Mouse (Mus musculus) gastrocnemius, postnatal 36 days (tissue): ENCODE measurements around the gene Glrx. TPM values are rescaled to one million over a fixed set of nuclear protein-coding genes. Genes with fewer than 3 reads are reported as not detected.
A peak's percentile ranks its signal among the peaks of the same experiment; 100 is the strongest.
"Not testable (repeated sequence)": the region's sequence is repeated elsewhere in the genome, so short reads cannot be mapped to it uniquely, and the experiment has no call there.

Experiments used
- DNase-seq, 2 experiments: peaks; one replicate each; pipeline ENCODE4 v3.0.0; 2022
- intact Hi-C: fragments of 180-260 bp; cut with DNase I; formaldehyde crosslinking; loops from one replicate; pipeline ENCODE4 v1.15.1; 2025
- long read RNA-seq, 2 experiments: library from polyadenylated mRNA; stranded (forward); transcript quantifications; one replicate each; pipeline ENCODE4 v2.0.0; 2021
- total RNA-seq, 2 experiments: library from RNA; stranded (reverse); gene quantifications; 2 replicates each; pipeline ENCODE4 v1.2.3; 2021

Gene Glrx
- total RNA-seq, result 10 to 100 TPM; 31.7 to 34.9 TPM
- long read RNA-seq, experiment 1, transcript Glrx-201 (3 exons, 1,345 nt), result major isoform, 26 of 29 reads
- long read RNA-seq, experiment 1, partial matches to known transcripts, result 0 of 29 reads
- long read RNA-seq, experiment 1, other reads (novel, unspliced or antisense), result 3 of 29 reads
- long read RNA-seq, experiment 2, transcript Glrx-201 (3 exons, 1,345 nt), result major isoform, 48 of 54 reads
- long read RNA-seq, experiment 2, partial matches to known transcripts, result 0 of 54 reads
- long read RNA-seq, experiment 2, other reads (novel, unspliced or antisense), result 6 of 54 reads

DNA sequence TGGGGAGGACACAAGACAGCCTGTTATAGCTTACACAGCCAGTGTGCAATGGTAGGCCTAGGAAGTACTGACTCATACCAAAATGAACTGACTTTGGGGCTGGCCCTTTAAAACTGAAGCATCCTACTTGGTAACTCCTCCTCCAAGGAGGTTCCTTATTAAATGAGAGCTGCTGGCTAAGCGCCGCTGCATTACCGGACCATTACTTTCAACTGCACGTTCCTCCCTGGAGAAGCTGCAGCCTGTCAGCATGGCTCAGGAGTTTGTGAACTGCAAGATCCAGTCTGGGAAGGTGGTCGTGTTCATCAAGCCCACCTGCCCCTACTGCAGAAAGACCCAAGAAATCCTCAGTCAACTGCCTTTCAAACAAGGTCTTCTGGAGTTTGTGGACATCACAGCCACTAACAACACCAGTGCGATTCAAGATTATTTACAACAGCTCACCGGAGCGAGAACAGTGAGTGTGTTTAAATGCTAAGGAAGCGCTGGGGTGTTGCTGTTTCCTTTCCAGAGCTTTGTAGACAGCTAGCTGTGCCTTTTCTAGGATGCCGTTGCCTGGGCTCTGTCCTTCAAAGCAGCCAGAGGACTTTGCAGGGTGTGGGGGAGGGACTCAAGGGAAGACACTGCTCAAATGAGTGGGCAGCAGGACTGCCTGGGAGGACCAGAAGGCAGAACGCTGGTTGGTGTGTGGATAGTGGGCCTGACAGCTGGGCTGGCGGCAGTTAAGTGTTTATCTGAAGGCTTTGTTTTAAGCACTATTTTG lies at the start of gene Glrx:
TSS of gene Glrx (plus strand) at position 150 of the 763 bp plus-strand sequence.
- DNase-seq, result peak; percentile 47 to 59
- intact Hi-C loops, result no loop called here

DNA sequence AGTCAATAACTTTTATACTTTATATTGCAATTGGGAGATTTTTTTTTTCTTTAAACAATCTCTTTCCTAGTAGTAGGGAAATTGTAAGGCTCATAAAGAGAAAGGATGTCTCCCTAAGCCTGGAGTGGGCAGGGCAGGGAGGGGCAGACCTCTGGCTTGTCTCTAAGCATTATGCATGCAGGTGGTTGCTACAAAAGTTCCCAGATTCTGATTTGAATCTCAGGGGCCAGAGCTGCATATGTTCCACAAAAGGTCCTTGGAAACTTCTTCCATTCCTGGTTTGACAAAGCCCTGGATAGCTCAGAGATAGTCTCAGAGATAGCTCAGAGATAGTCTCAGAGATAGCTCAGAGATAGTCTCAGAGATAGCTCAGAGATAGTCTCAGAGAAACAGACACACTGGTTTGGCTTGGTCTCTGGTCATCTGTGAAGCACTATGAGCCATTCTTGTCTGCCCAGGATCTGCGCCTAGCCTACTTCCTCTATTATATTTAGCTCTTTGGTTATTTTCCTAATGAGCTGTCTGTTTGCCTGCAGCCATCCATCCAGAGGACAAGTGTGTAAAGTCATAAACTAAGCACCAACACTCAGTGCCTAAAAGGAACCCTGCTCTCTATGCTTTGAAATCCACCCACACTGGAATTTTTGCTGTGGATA lies 49.0 kb upstream of the Glrx start:
- no peak for DNase-seq
- intact Hi-C loops, result no loop called here

DNA sequence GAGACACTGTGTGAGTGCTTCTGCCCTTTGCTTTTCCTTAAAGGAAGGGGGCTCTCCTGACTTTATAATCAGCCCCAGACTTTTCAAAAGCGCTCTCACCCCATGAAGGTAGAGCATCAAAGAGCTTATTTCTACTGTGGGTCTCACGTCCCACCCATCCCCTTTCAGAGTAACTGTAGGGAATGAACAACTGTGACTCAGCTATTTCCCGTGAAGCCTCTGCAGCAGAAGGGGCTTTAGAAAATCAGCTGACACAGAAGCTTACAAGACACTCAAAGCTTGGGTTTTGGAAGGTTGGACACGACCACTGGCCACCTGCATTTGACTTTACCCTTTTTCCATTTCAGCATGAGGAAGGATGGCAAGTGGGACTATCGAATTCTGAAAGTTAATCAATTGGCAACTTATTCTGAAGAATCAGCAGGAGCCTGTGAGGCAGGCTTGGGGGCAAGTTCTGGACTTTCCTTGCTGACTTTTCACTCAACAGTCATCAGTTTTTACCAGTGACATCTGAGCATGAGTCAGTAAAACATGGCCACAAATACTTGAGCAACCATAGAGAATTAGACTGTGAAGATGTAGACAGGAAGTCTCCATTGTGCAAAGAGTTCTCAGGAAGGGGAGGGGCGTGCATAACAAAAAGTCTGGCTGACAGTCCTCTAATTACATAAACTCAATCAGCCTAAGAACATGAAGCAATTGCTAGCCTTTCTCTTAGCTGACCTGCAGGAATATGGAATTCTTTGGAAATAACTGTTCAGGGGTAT lies 45.6 kb upstream of the Glrx start:
- intact Hi-C loops, result no loop called here
- DNase-seq, result no peak

DNA sequence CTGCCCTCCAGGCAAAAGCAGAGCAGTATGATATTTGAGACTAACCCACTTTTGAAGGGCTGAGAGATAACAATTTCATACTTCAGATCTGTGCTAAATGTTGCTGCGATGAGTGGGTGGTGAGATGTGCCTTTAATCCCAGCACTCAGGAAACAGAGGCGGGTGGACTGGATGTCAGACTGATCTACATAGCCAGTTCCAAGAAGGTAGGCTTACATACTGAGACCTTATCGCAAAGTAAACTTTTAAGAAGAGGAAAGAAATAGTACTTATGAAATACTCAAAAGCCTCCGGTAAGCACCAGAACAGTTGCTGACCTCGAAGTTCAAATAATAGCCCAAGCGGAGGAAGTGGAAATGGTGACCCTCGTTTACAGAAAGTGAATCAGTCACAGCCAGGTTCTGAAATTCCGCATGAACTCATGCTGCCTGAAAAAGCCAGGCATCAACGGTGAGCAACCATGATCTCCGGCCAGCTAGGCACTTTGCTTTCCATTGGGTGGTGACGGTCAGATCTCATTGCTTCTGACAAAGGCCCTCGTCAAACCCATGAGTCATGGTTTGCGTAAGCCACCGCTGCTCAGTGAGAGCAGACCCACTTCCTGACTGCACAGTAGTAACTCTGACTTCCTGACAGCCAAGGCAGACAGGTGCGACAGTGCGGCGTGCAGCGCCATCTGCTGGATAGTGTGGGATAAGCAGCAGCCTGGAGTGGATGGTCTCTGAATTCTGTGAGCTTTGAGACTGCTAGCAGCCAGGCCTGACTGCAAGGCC lies 42.1 kb upstream of the Glrx start:
- intact Hi-C loops, result loop anchor here (5.0 kb wide), 2 partner anchors 90 to 935 kb away; partner anchors contain the start of gene Ell2
- DNase-seq, result peak; percentile 82 to 93

DNA sequence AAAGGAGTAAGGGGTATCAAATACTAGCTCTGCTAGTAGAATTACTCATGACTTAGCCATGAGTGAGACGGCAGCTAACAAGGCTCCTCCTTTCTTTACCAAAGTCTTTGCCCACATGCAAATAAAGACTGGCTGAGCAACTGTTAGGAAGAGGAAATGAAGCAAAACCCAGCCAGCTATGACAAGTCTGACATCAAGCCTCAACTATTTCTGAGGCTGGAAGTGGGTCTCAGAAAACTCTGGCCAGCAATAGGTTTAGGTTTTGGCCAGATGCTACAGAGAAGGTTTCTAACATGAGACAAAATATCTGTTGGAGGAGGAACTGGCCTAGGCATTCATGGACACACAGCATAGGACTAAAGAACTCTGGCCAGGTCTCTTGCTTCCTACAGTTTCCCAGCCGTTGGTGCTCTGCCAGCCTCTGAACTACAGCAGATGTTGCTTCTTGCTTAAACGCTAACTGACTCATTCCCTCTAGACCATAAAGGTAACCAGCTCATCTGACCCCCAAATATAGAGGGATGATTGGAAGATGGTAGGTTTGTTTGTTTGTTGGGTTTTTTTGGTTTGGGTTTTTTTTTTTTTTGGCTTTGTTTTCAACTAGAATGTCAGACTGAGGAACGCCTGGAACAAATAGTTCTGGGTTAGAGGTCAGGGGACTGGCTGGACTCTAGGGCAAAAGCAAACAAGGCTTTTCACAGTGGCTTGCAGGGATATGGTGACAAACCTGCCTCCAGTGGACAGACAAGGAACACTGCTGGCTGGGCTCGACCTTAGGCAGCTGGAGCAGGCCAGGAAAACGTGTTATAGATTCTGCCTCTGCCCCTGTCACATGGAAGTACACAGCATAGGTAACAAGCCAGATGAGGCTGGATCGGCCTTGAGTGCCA lies 41.0 kb upstream of the Glrx start:
- intact Hi-C loops, result loop anchor here (5.0 kb wide), 2 partner anchors 91 to 936 kb away; partner anchors contain the start of gene Ell2
- DNase-seq, result no peak

DNA sequence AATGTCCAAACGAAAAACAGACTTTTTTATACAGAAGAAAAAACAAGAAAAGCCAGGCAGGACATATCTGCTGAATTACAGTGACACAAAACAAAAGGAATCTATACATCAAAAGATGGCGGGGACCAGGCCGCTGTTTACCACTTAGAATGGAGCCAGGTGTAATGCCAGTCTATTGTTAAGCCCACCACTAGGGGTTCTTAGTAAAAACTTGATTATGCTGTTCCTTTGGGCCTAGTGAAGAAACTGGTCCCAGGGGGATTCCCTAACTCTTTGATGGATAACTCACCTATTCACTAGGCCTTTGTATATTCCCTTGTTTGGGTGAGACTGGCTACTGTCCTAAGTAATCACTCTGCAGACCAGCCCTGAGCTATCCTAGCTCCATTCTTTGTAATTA lies 40.2 kb upstream of the Glrx start:
- intact Hi-C loops, result loop anchor here (5.0 kb wide), 2 partner anchors 92 to 937 kb away; partner anchors contain the start of gene Ell2
- DNase-seq, result no peak

DNA sequence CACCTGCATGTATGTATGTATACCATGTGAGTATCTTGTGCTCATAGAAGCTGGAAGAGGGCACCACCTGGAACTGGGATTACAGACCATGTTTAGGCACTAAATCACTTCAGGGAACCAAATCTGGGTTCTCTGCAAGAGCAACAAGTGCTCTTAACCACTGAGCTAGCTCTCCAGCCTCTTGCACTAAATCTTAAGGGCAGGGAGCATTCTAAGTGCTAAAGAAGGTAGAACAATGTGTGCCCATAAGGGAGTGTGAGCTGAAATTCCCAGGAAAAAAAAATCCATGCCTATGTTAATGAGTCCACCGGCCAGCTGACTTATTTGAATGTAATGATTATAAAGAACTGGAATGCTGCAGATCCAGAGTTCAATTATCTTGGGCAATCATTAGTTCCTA lies 31.7 kb upstream of the Glrx start:
- intact Hi-C loops, result no loop called here
- no peak for DNase-seq

DNA sequence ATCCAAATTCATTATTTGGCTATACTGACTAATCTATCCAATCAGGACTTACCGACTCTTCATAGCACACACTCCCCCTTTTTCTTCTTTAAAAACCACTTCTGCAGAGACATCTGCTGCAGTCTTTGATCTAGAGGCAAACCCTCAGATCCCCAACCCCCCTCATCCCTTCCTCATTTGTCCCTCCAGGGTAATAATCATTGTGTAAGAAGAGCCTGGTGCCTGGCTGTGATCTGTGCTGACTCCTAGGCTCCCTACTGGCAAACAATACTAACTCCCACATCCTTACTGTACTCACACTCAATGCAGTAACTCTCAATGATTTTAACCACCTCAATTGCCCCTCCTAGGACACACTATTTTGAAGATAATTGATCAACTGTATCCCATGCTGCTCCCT lies 29.7 kb upstream of the Glrx start:
- intact Hi-C loops, result no loop called here
- no peak for DNase-seq

DNA sequence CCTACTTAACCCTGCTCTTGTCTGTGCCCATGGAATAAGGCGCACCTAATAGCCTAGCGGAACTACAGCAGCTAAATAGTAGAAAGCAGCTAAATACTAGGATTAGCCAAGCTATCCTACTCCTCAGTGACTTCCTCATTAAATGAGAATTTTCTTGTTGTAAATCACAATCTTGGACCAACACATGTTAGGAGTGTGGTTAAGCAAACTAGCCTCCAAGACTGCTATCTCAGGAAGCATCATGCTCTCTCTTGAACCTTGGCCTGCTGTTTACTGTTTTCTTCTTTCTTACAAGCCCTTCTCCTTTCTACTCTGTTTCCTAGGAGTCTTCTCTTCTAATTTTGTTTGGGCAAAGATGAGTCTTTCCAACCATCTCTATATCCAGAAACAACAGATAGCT lies 22.5 kb upstream of the Glrx start:
- no peak for DNase-seq
- intact Hi-C loops, result no loop called here

DNA sequence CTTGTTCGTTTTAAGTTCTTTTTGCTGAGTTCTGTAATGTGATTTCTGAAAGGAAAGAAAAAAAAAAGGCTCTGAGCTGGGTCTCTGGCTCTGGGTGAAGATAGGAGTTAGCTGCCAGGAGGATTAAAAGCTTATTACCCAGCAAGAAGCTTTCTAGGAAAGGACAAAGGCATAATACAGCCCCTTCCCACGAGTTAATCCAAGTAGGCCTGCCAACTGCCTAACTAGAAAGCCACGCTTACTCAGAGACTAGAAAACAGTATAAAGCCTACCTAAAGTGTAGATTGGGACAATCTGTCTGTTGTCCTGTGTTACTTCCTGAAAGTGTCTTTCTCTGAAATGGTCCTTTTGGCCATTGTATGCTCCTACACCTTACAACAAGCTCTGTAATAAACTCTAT lies 21.2 kb upstream of the Glrx start:
- intact Hi-C loops, result no loop called here
- no peak for DNase-seq

DNA sequence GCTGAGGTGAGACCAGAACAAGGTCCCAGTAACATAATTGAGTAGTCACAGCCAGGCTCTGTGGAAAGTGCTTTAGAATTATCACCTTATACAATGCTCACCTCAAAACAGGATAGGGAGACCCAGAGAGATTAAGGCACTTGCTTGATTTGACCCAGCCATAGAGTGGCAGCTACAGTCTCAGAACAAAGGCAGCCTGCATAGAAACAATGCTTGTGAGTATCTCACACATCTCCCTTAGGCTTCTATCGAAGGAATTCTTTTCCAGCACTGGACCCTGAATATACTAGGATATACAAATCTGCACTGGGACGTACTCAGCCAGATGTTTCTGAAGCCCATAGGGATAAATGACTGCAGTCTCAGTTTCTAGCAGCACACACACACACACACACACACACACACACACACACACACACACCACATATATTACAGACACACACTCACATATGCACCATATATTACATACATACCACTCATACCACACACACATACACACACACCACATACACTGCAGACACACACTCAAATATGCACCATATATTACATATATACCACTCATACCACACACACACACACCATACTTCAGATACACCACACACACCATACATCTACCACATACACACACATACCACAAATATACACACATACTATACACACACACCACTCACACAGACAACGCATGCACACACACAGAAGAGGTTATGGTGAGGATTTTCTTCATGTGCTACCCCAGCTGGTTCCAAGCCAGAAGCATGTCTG lies 20.5 kb upstream of the Glrx start:
- DNase-seq, result no peak
- intact Hi-C loops, result no loop called here

DNA sequence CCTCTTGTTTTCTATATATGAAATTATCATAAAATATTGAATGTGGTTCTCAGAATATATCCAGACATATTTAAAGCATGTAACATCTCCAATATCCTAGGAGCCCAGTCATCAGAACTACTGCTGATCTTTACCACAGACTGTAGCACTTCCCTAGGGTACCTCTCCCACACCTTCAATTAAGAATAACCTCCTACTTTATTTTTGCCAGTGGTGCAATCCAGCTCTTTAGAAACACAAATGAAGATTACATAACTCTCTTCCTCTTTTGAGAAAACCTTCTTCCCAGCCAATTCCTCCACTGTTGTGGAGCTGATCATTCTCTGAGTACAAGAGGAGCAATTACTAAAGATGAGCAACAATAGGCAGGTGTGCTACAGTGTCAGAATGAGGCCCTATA lies 19.8 kb upstream of the Glrx start:
- DNase-seq, result no peak
- intact Hi-C loops, result no loop called here

DNA sequence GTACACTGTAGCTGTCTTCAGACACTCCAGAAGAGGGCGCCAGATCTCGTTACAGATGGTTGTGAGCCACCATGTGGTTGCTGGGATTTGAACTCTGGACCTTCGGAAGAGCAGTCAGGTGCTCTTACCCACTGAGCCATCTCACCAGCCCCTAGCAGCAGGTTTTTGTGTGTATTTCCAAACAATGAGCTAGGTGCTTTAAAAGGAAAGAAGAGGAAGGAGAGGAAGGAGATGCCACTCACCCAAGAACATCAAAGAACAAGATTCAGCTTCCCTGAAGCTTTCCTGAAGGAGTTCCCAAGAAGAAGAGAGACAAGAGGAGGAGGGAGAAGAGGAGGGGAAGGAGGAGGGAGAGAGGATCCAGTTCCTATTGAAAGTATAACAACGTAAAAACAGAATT lies 17.3 kb upstream of the Glrx start:
- intact Hi-C loops, DNase-seq: not testable (repeated sequence)

DNA sequence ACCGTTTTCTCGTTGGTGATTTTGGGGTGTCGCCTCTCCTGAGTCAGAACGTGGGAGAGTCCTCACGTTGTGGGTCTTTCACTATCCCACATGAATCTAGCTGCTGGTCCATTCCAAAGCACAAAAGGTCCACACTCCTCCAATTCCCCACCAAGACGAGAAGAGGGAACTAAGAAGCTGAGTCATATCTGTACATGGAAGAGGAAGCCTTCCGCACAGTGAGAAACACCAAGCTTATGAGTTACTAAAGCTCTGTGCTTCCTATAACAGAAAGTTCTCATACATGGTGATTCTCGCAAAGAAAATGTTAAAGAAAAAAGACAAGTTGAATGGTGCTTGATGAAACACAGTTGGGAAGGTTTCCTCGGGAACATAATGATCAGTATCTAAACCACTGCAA lies 16.5 kb upstream of the Glrx start:
- DNase-seq, result no peak
- intact Hi-C loops, result no loop called here

DNA sequence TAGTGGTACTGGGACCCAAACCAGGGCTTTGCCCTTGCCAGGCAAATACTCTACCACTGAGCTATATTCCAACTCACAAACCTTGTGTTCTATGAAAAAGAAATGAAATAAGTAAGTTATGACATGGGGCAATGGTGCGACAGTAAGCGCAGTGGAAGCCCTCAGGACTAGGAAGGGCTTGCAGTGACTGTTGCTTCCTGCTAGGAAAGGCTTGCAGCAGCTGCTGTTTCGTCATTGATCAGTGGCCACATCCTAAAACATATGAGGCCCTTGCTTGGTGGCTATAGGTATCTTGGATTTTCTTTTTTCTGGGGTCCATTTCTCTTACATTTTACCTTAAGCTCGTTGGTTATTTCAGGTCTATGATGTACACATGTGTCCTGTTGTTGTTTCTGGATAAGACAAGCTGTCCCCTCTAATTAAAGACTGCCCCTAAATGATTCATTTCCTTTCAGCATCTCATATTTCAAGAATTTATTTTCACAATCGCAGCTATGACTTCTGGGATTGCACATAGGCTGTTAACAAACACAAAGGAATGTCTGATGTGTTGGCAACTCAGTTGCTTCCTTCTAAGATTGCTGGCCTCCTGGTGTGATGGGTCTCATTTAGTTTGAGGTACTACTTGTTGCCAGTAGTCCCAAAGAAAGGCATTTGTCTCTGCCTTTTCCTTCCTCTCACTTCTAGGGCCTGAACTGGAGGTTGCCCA lies 14.9 kb upstream of the Glrx start:
- intact Hi-C loops, result no loop called here
- DNase-seq, result no peak

DNA sequence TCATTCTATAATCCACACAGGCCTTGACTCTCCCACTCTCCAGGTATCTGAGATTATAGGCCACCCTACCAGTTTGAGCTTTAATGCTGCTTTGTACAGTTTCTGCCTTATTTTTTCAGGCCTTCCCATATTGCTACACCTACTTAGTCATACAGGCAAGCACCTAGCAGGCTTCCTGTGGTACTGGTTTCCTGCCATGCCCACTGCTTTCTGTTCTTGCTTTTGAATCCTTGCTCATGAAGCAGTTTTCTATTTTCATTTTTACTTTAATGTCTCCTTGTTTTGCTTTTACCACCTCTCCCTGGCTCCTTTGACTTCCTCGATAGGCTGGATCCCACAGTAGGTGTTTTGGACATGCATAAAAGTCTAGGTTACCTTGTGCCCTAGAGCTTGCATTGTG lies 14.3 kb upstream of the Glrx start:
- intact Hi-C loops, result no loop called here
- no peak for DNase-seq

DNA sequence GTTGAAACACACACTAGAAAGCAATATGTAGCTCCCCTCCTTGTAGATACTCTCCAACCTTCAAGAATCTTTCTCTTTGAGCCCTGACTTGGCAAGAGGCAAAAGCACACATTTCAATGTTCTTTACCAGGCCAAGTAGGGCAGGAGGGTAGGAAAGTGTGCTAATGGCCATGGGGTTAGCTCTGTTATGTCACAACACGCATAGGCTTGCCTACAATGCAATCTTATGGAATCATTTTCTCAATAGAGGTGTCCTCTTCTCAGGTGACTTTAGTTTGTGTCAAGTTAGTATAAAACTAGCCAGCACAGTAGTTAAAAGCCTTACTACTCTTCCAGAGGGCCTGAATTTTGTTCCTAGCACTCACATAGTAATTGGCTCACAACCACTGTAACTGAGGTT lies 9.0 kb upstream of the Glrx start:
- no peak for DNase-seq
- intact Hi-C loops, result no loop called here

DNA sequence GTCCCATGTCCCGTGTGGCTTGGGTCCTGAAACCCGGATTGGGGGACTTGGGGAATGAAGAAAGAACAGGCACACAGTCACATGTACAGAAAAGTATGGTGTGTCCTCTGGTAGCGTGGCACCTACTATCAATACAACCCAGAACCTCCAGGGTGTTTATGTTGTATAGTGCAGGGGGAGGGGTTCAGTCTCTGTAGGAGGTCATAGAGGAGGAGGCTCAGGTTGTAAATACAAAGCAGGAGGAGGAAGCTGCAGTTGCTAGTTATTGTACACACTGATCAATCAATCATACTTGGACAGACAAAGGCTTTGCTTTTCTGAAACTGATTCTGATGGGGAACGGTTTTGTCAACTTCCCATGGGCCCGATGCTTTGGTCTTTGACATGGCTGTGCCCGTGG lies 8.0 kb upstream of the Glrx start:
- no peak for DNase-seq
- intact Hi-C loops, result no loop called here
